Mouse (Mus musculus): Measurements from ENCODE around the gene D130043K22Rik.

Gene D130043K22Rik

DNA sequence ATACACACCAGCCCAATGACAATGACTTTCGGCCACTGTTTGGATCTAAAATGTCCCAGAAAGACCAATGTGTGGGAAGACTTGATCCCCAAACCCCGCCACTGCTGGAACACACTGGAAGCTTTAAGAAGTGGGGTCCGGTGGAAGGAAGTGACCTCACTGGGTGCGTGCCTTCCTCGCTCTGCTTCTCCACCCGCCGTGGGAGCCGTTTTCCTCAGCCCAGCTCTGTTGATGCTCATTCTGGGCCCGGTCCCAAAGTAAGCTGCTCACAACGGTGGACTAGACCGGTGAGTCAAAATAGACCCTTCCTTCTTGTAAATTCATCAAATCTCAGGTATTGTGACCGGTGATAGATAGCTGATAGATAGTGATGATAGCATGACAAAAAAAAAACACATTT, 60.5 kb downstream of the D130043K22Rik start:
- no peak for DNase-seq

DNA sequence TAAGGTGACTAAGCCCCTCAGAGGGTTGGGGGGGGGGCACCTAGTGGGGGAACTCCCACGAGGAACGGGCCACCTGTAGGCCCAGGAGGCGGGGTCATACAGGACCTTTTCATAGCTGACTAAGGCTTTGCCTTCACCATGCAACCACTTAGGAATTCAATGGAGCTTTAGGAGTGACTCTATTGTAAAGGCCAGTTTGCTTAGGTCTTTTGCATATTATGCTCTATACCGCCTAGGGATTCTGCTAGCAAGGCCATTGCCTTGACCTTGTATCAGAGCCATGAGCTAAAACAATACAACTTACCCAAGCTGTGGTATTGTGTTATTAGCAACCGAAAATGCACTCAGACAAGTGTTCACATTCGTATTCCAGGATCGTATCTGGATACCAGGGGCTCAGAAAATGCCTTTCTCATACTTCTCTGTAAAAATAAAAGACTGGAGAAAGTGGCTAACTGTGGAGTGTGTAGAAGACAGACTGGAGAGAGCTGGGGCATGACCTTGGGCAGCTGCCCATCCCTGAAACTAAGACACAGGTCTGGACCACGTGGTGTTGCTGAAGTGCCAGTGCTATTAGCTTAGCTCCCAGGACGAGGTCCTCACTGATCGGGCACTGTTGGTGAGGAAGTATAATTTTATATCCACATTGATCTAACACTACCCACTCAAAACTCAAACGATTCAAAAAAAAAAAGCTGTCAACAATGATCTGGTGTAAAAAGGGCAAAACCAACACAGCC, 62.1 kb downstream of the D130043K22Rik start:
- DNase-seq = no peak

DNA sequence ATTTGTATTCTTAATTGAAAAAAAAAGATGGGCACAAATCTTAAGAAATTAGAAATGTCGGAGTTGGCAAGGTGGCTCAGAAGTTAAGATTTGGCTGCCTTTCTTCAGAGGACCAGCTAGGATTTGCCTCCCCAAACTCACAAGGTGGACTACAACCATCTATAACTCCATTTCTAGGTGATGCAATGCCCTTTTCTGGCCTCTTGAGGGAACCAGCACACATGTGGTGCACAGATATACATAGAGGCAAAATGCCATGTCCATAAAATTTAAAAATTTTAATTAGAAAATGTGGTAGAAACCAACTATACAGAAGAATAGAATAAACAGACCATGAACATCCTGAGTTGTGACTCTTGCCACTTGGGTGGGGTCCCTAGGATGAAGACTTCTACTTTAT, 64.2 kb downstream of the D130043K22Rik start:
- DNase-seq = no peak

DNA sequence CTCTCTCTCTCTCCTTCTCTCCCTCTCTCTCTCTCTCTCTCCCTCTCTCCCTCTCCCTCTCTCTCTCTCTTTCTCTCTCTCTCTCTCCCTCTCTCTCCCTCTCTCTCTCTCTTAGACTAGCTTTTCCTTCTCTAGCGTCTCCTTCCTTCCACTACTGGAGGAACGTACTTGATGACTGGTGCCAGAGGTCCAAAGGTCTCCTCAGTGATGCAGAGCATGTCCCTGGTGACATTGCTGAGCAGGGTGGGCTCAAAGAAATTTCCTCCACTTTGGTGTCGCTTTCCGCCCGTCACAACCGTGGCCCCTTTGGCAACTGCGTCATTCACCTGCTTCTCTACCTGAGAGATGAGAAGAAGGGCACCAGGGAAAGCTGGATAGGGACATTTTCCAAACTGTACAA, 68.6 kb downstream of the D130043K22Rik start:
- DNase-seq = no peak

DNA sequence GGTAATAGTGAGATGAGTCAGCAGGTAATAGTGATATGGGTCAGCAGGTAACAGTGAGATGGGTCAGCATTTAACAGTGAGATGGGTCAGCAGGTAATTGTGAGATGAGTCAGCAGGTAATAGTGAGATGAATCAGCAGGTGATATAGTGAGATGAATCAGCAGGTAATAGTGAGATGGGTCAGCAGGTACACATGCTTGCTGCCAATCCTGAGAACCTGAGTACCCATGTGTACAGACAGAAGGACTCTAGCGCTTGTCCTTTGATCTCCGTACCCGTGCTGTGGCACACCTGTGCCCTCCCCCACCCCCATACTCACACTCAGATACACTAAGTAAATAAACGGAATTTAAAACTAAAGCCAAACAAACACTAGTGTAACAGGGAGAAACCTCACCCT, 70.0 kb downstream of the D130043K22Rik start:
- DNase-seq = no peak

DNA sequence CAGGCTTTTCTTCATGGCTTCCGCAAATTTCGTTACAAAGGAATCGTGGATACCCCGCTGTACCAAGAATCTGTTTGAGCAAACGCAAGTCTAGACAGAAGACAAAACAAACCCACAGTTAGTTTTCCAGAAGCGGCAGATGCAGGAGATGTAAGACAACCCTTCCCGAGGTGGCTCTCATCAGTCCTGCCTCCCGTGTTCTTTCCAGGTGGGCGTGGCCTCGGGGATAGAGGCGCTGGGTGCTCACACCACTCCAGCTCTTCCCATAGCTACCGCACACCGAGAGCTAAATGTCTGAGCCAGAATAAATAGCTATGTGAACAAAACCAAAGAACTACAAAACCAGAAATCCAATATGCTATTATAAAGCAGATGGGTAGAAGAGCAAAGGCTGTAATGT, 70.9 kb downstream of the D130043K22Rik start:
- no peak for DNase-seq

DNA sequence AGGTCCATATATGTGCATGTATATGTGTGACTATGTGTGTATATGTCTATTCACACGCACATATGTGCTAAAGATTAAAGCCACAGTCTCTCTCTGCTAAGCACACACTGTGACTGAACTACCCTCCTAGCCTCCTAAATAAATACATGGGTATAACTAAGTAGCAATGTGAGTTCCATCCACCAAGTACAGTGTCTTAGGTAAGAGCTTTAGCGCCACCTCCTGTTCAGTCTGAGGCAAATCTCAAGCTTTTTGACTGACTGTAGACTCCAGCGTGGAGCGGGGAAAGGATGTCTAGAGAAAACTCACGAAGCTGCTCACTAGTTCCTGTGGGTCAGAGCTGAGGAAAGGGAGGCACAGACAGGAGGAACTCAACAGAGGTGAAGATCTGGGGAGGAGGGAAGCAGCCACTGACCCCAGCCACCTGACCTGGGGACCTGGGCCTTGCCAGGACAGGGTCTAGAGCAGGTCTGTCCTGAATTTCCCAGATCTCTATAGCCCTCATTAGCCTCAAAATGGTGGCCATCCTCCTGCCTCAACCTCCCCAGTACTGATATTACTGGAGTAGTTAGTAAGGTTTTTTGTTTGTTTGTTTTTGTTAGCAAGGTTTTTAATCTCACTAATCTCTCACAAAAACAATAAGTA, 75.5 kb downstream of the D130043K22Rik start:
- DNase-seq = peak; percentile 75 to 81

DNA sequence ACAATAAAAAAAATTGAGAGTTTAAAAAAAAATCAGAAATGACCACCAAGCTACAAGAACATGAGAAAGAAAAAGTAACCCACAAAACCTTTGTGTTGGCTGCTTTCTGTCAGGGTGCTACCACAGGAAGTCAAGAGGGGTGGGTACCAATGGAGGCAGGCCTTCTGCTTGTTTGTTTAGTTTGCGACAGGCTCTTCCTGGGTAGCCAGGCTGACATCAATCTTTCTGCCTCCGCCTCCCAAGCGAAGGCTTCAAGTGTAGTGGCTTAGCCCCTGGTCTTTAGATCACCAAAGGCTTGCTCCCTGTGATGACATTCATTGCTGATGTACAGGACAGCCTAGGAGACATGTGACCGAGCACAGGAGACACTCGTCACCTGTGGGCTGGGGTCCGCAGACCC, 76.3 kb downstream of the D130043K22Rik start:
- no peak for DNase-seq

DNA sequence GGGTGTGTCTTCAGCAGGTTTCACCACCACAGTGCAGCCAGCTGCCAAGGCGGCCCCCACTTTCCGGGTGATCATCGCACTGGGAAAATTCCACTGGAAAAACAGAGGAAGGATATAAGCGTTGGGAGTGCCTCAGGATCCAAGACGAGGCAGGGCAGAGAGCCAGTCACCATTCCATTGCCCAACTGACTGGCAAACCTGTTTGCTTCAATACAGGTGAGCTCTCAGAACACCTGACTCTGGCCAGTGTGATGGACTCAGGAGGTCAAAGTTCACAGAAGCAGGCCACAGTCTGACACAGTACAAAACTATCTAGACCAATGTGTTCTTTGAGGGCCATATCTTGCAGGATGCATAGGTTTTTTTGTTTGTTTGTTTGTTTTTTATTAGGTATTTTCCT, 79.1 kb downstream of the D130043K22Rik start:
- DNase-seq = no peak

DNA sequence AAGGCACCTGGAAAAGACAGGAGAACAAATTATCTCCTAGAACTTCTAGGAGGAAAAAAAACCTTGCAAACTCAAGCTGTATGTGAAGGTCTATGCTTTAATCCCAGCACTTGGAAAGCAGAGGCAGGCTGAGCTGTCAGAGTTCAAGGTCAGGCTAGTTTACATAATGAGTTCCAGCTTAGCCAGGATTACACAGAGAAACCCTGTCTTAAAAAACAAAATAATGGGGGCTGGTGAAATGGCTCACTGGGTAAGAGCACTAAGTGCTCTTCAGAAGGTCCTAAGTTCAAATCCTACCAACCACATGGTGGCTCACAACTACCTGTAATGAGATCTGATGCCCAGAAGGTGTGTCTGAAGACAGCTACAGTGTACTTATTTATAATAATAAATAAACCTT, 85.7 kb downstream of the D130043K22Rik start:
- DNase-seq = no peak

DNA sequence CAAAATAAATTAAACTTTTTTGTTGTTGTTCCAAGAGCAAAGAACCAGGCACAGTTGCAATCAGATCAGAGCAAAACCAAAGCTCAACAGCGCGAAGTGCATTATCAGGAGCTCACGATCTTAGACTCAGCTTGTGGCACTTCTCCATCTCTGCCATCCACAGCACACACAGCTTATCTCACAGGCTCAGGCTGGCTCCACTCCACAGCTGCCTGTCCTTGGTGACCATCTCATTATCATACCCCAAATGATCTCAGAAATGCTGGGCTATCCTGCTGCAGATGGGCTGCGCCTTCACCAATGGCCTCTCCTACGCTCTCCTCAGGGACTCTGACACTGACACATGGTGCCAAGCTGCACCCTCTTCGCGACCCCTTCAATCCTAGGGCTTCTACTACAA, 88.3 kb downstream of the D130043K22Rik start:
- no peak for DNase-seq

DNA sequence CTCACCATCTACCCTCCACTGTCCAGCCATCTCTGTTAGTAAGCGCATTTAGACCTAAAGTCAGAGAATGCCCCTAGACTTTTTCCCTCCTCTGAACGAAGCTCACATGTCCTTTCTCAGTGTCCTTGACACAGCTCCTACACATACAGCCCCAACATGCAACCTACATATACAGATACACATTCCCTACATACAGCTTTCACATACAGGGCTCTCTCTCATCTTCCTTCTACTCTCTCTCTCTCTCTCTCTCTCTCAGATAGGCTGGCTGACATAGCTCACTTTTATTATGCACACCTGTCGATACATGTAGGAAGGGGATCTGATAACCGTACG, 91.8 kb downstream of the D130043K22Rik start:
- no peak for DNase-seq

DNA sequence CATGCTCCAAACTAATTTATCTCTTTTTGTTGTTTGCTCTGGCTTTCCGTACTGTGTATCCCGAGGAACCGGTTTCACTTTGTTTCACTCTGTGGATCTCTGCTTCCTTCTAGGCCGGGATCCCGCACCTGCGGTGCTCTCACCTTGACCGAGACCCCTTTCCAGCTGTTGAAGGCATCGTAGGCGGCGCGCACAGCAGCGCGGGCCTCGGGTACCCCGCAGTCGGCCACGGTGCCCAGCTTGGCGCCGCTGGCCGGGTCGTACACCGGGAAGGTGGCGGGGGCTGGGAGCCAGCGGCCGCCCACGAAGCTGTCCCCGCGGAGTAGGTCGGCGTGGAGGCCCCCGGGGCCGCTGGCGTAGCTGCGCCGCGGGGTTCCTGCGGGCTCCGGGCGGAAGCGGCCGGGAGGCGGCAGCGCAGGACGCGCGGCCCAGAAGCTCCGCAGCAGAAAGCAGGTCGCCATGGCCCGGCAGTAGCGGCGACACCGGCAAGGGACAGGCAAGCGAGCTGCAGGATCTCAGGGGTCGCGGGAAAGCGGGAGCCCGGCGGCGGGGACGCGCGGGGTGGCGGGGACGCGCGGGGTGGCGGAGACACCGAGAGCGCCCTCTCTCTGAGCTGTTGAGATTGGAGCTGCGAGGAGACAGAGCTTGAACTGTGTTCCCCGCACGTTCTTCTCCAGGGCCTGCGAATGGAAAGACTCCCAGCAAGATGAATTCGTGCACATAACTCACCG, 92.3 kb downstream of the D130043K22Rik start, which contains the start of gene Aldh5a1:
Gene Aldh5a1 (minus strand): TSS at position 554 of the 731 bp plus-strand sequence.
- peak; percentile 93 for DNase-seq

DNA sequence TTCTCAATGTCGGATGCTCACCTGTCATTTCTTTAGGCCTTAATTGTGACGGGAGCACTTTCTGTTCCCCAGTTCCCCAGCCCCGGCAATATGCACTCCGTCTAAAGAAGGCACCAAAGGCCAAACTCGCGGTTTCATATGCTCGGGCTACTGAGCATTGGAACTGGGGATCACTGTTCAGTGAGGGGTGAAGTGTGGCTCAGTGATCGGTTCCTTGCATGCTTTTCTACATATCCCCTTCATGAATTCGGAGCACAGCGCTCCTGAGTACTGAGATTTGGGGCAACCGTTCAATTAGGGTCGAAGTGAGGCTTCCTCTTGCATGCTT, 92.9 kb downstream of the D130043K22Rik start:
- DNase-seq = no peak

DNA sequence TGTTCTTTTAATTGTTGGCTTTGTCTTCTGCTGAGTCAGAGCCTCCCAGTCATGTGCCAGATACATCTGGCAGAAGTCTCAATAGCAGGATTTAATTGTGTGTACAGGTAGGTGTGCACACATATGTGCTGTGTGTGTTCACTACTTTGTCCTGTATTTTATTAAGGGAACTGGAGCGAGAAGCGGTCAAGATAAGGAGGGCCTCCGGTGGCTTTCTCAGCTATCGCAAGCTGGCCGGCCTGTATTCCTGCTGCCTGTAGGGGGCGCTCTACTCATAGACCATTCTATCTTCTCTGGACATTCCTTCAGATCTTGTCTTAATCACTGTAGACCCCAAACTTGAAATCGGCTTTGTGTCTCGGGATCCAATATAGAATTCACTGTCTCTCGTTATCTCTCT, 93.7 kb downstream of the D130043K22Rik start:
- peak; percentile 90 to 93 for DNase-seq

DNA sequence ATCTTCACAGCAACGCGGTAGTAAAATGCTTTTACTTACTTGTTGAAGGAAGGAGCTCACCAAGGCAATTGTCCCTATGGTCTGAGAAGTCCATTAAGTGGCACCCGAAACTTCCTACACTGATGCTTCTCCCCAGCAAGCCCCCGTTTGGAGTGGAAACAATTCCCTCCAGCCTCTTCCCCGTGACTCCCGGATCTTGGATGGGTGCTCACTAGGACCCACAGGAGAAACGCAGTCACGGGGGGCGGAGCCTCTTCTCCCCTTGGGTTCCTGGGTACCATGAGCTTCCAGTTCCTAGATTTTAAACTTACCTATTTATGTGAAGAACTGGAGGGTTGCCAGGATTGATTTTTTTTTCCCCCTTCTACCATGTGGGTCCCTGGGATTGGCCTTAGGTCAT, 94.5 kb downstream of the D130043K22Rik start:
- peak in 1 of 2 experiments; percentile 10 for DNase-seq

DNA sequence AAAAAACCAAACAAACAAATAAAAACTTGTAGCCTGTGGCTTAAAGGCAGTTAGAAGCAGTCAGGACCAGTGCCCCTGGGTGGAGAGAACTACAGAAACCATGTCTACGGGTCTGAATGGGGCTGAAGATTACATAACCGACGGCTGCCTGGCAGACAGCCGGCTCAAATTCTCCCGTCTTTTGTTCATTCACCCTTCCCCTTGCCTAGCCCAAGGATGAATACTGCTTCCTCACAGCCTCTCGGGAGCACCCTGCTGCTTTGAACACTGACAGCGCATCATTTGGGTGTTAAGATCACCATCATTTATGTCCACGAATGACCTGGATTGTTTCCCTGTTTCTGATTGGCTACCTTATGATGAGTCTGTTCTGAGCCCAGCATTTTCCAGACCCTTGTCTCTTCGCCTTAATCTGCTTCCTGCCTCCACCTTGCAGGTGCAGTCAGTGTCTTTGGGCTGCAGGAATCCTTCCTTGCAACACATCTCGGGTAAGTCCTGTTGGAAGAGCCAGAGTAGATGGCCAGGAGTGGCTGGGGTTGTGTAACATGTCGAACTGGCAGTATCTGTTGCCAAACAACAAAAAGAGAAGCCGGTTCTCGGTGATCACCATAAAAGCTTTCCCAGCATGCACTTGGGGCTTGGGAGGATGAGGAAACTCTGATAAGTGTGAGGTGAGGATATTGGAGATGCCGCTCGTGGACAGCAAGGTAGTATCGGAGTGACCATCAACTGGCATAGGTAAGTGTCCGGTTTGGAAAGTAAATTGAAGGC, 97.8 kb downstream of the D130043K22Rik start, which contains the start of gene Gpld1:
Gene Gpld1 (plus strand): TSS at position 641 of the 771 bp plus-strand sequence.
- peak in 1 of 2 experiments; percentile 16 for DNase-seq

DNA sequence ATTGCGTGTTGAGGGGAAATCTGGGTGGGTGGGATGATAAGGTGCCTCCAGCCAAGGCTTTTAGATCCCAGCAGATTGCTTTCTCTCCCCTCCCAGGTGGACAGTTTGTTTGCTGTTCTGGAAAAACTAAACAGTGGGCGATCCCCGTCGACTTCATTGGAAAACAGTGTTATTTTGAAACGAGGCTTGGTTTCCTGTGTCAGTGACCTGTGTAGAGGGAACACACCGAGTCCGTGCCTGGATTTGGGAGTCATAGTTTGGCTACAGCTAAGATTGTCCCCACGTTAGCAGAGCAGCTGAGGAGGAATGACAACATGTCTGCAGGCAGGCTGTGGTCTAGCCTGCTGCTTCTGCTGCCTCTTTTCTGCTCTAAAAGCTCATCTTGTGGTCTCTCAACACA, 98.4 kb downstream of the D130043K22Rik start:
- no peak for DNase-seq

DNA sequence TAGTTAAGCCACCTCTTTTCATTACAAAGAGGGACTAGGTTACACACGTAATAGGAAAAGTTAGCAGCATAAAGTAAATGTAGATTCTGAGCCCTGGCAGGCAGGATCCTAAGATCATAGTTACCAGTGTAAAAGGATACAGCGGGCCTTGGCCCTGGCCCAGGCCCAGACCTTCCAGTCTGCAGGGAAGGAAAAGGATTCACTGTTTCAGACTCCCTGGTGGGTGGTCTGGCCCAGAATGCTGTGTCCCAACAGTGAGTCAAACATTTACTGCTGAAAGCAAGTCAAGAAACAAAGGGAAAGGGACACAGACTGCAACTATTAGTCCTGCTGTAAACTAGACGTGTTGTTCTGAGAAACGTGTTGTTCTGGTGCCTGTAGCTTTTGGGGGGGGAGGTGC, 100.6 kb downstream of the D130043K22Rik start:
- peak; percentile 39 to 65 for DNase-seq

DNA sequence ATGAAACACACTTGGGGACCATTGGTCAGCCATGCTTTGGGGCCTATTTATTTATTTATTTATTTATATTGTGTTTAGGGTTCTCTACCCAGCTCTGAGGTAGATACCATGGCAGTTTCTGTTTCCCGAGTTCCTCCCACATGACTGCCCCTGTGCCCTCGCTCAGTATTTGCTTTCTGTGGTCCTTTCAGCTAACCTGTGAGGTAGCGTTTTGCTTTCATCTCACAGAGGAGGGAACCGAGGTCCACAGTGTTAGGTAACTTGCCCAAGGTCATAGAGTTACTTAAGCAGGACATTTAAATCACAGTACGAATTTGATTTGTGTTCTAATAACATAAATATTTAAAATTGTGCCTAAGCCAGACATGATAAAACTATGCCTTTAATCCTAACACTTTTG, 102.2 kb downstream of the D130043K22Rik start:
- DNase-seq = no peak

DNA sequence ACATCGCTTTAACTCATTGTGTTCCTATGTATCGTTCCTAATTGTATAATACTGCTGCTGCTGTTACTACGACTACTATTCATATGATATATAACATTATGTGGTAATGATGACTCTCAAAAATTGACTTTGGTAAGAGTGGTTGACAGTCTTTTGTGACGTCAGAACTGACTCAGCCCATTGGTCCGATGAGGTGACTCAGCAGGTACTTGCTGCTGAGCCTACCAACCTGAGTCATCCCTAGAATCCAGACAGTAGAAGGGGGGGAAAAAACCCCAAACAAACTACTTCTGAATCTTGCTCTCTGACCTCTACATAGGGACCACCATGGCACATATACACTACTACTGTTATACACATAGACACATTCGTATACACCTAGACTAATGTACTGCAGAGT, 103.9 kb downstream of the D130043K22Rik start:
- DNase-seq = no peak
